Mouse (Mus musculus): Measurements from ENCODE around the gene Il2rb.

Il2rb gene

DNA sequence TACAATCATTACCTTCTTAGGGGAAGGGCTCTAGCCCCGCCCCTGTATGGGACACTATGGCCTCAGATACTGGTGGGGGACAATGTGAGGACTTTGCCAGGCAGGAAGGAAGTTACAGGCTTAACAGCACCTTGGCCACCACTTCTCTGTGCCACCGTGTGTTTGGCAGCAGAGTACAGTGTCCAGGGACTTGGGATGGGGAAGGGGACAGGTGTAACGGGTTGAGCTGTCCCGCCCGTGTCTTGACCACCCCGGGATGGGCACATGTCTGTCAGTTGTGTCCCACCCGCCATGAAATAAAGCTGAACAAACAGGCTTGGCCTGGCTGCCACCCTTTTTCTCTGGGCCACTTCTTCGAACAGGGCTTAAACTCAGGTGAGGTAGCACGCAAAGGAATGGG, 56.1 kb downstream of the Il2rb start:
- no peak for DNase-seq

DNA sequence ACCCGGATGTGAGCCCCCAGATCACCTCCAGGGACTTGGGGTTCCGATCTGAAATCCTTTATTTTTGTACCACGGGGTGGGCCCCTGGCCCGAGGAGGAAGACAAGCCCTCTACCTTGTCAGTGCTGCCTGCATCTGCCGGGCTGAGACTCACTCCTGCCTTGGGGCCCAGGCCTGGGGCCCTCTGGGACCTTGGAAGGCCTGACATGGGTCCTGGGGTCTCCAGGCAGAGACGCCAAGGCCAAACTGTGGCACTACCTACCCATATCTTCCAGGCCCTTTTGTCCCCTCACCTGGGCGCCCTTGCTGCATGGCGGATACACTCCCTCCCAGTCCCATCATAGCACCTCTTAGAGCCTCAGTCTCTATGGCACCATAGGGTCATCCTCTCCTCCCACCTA, 56.6 kb downstream of the Il2rb start:
- DNase-seq: no peak

DNA sequence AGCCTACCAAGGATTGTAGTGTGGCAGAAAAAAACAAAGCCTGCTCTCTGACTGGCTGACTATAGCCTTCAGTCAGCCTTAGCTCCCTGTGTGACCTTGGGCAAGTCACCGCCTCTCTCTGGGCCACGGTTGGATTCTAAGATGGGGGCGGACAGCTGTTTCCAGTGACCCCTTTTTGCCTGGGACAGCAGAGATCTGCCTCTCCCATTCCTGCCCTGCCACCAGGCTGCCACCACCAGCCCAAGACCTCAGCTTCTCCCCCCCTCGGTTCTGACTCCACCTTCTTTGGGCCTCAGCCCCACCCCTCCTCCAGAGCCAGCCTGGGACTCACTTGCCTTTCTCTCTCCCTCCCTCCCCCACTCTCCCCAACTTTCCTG, 57.1 kb downstream of the Il2rb start:
- DNase-seq: no peak

DNA sequence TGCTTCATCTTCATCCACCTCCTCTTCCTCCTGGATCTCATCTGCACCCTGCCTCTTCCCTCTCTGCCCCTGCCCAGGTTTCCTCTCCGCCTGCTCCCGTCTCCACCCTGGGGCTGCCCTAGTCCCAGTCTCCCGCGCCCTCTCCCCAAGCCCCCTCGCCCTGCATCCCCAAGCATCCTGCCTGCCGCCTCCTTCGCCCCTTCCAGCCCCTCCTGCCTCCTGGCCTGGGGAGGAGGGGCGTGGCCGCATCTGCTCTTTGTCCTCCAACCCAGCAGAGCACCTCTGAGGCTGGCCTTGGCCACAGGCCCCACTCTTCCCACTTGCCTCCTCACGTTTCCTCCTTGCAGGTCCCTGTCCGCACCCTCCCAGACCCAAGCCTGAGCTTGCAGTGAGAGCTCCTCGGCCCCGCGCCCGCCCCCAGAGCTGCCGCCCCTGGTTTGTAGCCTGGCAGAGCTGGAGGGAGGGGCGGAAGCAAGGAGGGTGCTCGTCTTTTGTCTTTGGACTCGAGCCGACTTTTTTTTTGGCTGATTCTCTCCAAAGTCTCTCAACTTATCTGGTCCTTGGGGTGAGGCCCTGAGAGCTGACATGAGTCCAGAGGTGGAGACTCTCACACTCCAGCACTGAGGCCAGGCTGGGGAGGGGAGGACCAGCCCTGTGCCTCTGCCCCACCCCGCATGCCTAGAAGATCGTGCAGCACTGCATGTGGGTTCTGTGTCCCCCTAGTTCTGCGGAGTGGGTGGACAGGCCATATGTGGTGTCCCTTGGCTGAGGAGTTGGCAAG, 57.6 kb downstream of the Il2rb start:
- peak; percentile 84 for DNase-seq

DNA sequence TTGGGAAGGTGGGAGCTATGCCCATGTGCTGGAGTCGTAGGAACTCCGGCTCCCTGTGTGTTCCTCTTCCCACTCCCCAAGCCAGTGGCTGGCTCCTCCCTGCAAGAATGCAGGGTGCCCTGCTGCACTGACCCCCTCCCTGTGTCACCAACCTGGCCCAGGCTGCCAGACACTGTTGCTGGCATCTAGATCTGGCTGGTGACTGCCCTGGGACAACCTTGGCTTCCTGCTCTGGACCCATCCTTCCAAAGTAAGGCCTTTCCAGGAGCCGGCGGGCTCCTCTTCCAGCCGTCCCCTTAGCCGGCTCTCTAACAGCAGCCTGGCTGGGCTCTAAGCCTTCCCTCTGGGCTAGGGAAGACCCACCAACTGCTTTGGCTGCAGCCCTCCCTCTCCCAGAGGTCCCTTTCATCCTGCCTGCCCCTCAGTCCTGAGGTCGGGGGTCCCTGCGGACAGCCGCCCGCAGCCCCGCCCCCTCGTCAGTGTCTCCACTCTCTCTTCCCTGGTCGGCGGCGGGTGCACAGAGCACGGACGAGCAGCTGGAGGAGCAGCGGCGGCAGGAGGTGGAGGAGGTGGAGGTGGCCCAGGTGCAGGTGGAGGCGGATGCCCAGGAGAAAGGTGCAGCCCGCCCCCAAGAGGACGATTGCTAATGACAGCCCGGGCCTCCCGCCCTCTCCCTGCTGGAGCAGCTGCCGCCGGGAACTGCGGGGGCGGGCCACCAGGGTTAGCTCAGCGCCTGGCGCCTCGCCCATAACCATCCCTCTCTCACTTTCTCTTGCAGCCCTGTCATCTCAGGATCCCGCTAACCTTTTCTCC, 58.5 kb downstream of the Il2rb start:
- peak; percentile 95 for DNase-seq

DNA sequence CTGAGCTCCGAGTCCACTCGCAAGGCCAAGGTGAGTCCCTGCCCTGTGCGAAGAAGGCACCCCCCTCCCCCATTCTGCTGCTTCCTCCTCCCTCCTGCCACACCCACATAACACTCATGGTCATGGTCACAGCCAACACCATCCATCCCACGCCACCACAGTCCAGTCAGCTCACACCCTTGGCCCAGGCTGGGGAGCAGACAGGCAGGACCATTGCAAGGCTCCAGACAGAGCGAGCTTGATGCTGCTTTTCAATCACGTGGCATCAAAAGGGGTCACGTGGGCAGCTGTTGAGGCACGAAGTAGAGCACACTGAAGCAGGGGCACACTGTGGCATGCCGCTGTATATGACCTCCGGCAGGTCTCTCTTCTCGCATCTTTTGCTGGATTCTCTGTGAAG, 59.4 kb downstream of the Il2rb start:
- no peak for DNase-seq

DNA sequence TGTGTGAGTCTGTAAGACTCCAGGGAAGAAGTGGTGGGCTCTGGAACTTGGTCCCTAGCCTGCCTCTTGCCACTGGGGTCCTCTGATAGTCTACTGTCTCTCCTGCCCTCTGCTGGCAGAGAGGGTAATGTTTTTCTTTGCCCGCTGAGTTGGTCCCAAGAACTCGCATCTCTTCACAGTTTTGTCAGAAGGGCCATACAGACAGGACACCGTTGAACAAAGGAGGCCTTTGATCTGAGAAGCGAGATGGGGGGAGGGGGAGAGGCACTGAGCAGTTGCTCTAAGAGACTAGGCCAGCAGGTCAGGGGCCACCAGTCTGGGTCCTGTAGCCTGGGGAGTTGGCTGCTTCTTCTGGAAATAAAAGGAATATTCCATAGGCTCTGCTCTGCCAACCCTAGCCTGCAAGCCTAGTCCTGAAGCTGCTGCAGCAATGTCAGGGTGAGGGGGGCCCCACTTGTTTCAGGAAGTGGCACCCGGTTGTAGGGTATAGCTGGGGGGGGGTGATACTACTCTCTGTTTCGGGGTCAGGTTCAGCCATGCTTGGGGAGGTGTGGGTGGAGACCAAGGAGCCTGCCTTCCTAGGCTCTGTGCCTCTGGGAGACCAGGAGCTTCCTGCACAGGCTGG, 60.1 kb downstream of the Il2rb start:
- no peak for DNase-seq

DNA sequence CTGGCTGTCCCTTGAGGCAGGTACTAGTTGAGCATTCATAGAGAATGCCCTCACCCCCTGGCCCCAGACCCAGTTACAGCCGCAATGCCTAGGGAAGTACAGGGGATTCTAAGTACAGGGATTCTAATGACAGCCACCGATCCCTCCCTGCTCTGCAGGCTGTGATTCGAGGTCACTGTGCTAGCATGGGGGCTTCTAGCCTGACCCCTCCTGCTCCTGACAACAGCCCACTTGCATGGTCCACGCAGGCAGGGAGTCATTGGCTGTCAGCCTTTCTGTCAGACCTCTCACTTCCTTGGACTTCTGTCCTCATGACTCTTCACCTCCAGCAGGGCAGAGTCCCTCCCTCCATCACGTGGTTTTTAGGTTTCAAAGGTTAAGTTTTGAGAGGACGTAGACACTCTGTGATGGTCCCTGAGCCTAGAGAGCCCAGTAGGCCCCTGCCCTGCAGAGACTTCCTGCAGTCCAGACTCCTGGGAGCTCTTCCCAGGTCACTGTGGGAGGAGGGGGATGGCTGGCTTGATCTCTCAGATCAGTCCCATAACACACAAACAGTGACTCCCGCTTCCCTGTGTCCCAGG, 63.4 kb downstream of the Il2rb start:
- no peak for DNase-seq

DNA sequence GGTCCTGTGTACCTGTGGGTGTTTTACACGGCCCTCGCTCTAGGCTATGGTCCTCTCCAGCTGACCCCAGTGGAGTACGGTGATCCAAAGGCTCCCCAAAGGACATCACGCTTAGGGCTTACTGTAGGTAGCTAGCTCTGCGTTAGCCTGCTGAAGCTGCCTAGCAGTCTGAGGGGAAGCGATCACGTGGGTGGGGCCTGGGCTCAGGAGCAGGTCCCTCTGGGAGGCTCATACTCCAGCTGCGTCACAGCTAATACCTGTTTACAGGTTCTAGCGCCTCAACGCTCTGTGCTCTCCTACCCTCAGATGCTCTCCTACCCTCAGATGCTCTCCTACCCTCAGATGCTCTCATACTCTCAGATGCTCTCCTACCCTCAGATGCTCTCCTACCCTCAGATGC, 64.2 kb downstream of the Il2rb start:
- DNase-seq: no peak

DNA sequence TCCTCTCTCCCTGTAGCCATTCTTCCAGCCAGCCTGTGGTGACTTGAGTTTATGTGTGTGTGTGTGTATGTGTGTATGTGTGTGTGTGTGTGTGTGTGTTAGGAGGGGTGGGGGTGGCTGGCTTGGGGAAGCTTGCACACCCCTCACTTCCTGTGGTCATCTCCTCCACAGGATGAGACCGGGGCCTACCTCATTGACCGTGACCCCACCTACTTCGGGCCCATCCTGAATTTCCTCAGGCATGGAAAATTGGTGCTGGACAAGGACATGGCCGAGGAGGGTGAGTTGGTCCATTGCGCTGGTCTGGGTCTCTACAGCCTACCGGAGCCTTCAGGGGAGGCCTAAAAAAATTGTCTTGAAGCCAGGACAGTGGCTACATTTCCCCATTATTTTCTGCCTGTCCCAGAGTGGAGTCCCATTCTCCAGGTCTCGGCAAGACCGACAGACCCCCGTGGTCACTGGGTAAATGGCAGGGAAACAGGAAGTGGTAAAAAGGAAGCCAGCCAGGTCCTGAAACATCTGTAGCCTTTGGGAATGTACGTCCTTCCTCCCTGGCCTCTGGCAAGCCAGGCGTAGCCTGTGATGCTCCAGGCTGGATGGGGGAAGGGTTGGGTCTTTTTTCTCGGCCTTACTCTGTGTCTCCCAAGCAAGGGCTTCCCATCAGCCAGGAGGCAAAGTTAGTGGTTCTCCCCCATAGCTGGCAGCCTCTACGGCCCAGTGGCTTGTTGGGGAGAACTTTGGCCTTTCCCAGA, 65.0 kb downstream of the Il2rb start:
- DNase-seq: no peak

All from right cerebral cortex, adult 18-20 months (tissue).